Mouse (Mus musculus): ENCODE results near the gene Gm8138.

Gene Gm8138

DNA sequence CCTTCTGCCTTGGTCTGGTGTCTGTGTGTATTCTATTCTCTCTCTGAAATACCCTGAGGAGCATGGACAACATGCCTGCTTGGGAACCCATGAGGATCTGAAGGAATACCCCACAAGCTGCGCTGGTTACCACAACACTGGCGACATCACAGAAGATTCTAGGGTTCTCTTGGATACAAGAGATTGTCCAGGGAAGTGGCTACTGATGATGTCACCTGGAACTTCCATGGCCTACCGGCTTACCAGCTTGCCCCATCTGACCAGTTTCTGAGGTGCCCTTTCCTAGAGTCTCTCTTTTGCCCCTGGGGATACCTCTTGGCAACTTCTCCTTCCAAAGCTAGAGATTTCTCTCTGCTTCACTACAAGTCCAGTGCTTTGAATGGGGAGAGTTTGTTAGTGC, at the start of gene Gm8138:
Gene Gm8138, minus strand, starts transcription at position 101 of the 400 bp plus-strand sequence.
- WGBS, result no CpG with 5 or more reads among the region's 3 CpGs

- 86% methylated on average over 11 of the region's 11 CpGs for WGBS
Measured at GRCm38 (mm10) chr14:43361713-43362112, 54.4 kb downstream of the Gm8138 start.
